Mouse (Mus musculus) R1 (cell line): ENCODE results near the gene Arf3.

Source experiments
- DNase-seq: peaks from one replicate; pipeline ENCODE4 v3.0.0-alpha.2; 2018; ENCODE audit warnings: low read depth, low spot score

The Arf3 gene

GRCm38 (mm10) chr15:98722854-98723253 lies 40.2 kb downstream of the Arf3 start:
- DNase-seq = no peak

GRCm38 (mm10) chr15:98722191-98722590 lies 40.8 kb downstream of the Arf3 start:
- DNase-seq = no peak

GRCm38 (mm10) chr15:98717301-98717700 lies 45.7 kb downstream of the Arf3 start:
- DNase-seq = no peak

- no peak for DNase-seq
Measured at GRCm38 (mm10) chr15:98714230-98714652, 48.8 kb downstream of the Arf3 start.

GRCm38 (mm10) chr15:98710442-98710841 lies 52.6 kb downstream of the Arf3 start:
- peak; percentile 81 for DNase-seq

GRCm38 (mm10) chr15:98707766-98708372 lies 55.1 kb downstream of the Arf3 start, which contains the start of gene Ccdc65:
Gene Ccdc65 (plus strand): TSS chr15:98708207.
- DNase-seq = peak; percentile 97

GRCm38 (mm10) chr15:98704312-98704711 lies 58.7 kb downstream of the Arf3 start:
- no peak for DNase-seq

GRCm38 (mm10) chr15:98699190-98700105 lies 63.6 kb downstream of the Arf3 start:
- peak; percentile 85 for DNase-seq

GRCm38 (mm10) chr15:98696216-98696615 lies 66.8 kb downstream of the Arf3 start:
- peak; percentile 63 for DNase-seq

GRCm38 (mm10) chr15:98695726-98696125 lies 67.3 kb downstream of the Arf3 start:
- no peak for DNase-seq

GRCm38 (mm10) chr15:98692171-98692715 lies 70.8 kb downstream of the Arf3 start:
- no peak for DNase-seq

- DNase-seq = peak; percentile 66
Measured at GRCm38 (mm10) chr15:98691486-98692147, 71.4 kb downstream of the Arf3 start.

GRCm38 (mm10) chr15:98689682-98690081 lies 73.3 kb downstream of the Arf3 start:
- DNase-seq = no peak
